Mouse (Mus musculus): ENCODE data around the gene Zfp74. TPM values are rescaled to one million over a fixed set of nuclear protein-coding genes. Genes with fewer than 3 reads are reported as not detected.

The Zfp74 gene
- total RNA-seq, 2 experiments from 2014 or later: 17.3 to 17.8 TPM

Small RNA genes within 50 kb of the gene (microRNA-seq; reads per million reads assigned to microRNA genes)
- 0.85 to 2.7 reads per million in 2 experiments for gene Mir7668

Other genes starting within 250 kb of the Zfp74 start
- under 1 TPM in 1 of 2 experiments, not detected in 1; 0.83 TPM for gene Catsperg2, start 227.1 kb downstream of the Zfp74 start, total RNA-seq (2021)
- gene Zfp84, start 185.5 kb downstream of the Zfp74 start, total RNA-seq (2021): 10 to 100 TPM; 15.2 to 17.9 TPM
- gene Zfp30, start 170.1 kb downstream of the Zfp74 start, total RNA-seq (2021): 10 to 100 TPM in 1 of 2 experiments, 1 to 10 TPM in 1; 9.8 to 10.9 TPM
- gene Zfp790, start 138.0 kb downstream of the Zfp74 start, total RNA-seq (2021): 10 to 100 TPM; 16.3 to 19.4 TPM
- 10 to 100 TPM; 16.5 to 18.0 TPM for gene Zfp940, start 100.4 kb downstream of the Zfp74 start, total RNA-seq (2021)
- 10 to 100 TPM; 13.5 to 14.8 TPM for gene Zfp420, start 94.1 kb downstream of the Zfp74 start, total RNA-seq (2021)
- gene Zfp27, start 47.5 kb downstream of the Zfp74 start, total RNA-seq (2021): 10 to 100 TPM; 19.9 to 20.1 TPM
- gene Zfp383, start 45.9 kb downstream of the Zfp74 start, total RNA-seq (2021): 1 to 10 TPM; 8.2 to 9.4 TPM
- 1 to 10 TPM; 5.1 to 5.3 TPM for gene Zfp568, start 29.9 kb upstream of the Zfp74 start, total RNA-seq (2021)
- gene Zfp14, start 97.3 kb upstream of the Zfp74 start, total RNA-seq (2021): 1 to 10 TPM; 7.4 to 8.9 TPM
- 1 to 10 TPM; 3.6 to 4.5 TPM for gene Zfp82, start 118.8 kb upstream of the Zfp74 start, total RNA-seq (2021)
- gene Gm26920, start 136.3 kb upstream of the Zfp74 start, total RNA-seq (2021): not detected
- 1 to 10 TPM; 6.9 to 8.5 TPM for gene Zfp566, start 136.4 kb upstream of the Zfp74 start, total RNA-seq (2021)
- gene Zfp260, start 140.7 kb upstream of the Zfp74 start, total RNA-seq (2021): 10 to 100 TPM; 65.1 to 72.3 TPM
- gene Zfp382, start 167.9 kb upstream of the Zfp74 start, total RNA-seq (2021): 10 to 100 TPM; 25.3 to 27.6 TPM
- 10 to 100 TPM; 48.4 to 52.6 TPM for gene Zfp146, start 215.7 kb upstream of the Zfp74 start, total RNA-seq (2021)
- 1 to 10 TPM; 6.2 to 8.6 TPM for gene Cox7a1, start 230.1 kb upstream of the Zfp74 start, total RNA-seq (2021)
- 100 to 1,000 TPM; 206 to 239 TPM for gene Capns1, start 244.7 kb upstream of the Zfp74 start, total RNA-seq (2021)

All from layer of hippocampus, postnatal 14 days (tissue).